Mouse (Mus musculus) adrenal gland, postnatal 25 days (tissue): ENCODE results near the gene Fcrl6. TPM values are rescaled to one million over a fixed set of nuclear protein-coding genes. Genes with fewer than 3 reads are reported as not detected.
A peak's percentile ranks its signal among the peaks of the same experiment; 100 is the strongest.

Experiments used
- DNase-seq: peaks from one replicate; pipeline ENCODE4 v3.0.0; 2021; ENCODE audit warnings: mixed read lengths
- long read RNA-seq: library from polyadenylated mRNA; stranded (forward); transcript quantifications from one replicate; pipeline ENCODE4 v2.0.0, GENCODE M21; 2021
- total RNA-seq: library from RNA; stranded (reverse); gene quantifications from 2 replicates; pipeline ENCODE4 v1.2.3, GENCODE M21; 2021

Gene Fcrl6
- total RNA-seq, result not detected in 2 replicates
- long read RNA-seq, result 0 reads

DNA sequence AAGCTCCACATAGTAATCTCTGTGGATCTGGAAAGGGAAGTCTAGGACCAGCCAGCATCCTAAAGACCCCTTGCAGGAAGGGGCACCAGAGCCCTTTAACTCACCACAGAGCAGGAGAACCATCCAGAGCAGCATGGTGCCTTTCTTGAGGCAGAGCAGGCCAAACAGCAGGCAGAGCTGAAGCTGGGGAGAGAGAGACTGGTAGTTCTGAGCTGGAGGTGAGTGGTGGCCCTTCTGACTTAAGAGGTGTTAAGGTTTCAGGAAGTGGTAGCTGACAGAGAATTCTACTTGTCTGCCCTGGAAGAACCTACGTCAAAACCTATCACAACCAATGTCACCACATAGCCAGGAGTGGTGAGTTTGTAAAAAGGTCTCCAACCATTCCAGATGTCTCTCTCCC is at the start of gene Fcrl6:
TSS of gene Fcrl6 (minus strand) at position 226 of the 400 bp plus-strand sequence.
- DNase-seq, result no peak

DNA sequence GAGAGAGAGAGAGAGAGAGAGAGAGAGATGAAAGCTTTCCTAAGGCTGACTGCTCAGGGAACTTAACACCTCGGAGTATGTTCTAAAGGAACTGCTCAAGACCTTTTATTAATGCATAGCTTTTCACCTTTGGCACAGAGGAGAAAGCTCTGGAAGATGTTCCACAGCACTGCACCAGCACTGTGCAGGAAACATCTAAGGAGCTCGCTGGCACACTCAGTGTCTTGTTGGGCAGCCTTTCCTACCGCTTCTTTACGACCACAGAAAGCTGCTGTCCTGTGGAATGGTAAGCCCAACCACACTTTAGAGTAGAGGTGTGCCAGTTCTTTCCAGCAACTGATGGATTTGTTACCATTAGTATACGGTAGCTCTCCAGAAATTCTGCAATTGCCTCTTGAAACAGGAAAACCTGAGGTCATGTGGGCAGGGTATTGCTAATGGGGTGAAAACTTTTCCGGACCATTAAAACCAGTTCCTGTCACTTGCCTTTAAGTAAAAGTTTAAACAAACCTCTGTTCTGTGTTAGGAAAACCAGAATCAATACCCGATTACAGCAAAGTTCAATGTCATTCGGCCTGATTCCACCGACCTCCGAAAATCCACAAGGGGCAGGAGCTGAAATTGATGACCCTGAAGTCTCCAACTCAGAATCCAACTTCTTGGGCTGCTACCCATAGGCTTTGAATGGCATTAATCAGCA is 49.1 kb upstream of the Fcrl6 start:
- DNase-seq, result no peak

DNA sequence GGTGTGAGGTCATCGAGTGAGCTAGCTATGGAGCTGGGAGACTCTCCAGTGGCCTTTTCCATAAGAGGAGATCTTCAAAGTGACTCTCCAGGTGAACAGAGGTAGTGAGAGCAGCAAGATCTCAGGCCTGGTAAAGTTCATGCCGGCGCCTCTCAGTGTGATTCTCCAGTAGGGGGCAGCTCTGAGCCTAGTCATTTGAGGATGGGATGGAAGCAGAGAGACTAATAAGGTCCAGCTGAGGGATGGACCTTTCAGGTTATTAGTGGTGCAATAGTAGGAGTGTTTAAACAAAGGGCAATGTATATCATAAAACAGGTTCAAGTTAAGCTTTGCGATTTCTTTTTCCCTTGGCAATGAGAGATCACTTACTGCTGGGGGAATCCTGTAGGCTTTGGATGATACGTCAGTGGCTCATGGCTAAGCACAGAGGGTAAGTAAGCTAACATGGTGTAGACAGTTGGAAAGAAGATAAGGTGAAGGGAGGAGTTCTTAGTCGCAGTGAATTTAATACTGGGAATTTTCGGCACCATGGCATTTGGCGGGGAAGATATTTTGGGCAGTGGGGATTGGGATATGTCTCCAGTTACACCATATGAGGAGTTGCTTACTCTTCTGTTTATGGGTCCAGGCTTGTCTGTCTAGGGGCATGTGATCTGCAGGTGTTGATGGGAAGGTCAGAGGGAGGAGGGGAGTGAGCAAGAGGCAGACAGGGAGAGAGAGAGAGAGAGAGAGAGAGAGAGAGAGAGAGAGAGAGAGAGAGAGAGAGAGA is 48.4 kb upstream of the Fcrl6 start:
- peak; percentile 61 for DNase-seq

- no peak for DNase-seq
Measured at GRCm38 (mm10) chr1:172649396-172649795, 47.0 kb upstream of the Fcrl6 start.

DNA sequence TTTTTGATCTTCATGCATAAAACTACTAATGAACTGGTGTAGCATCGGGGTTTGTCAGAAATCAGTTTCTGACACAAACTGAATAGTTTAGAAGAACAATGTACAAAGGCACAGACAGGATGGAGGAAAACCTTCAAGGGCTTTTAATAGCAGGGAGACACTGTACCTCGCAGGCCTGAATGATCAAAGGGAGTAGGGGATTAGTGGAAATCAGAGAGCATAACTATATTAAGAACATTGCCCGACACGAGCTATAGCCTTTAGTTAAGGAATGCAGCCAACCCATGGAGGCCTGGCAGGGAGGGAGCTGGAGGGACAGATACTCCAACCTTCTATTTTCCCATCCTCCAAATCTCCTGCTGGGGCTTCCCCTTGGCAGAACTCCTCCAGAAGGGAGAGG is 44.9 kb upstream of the Fcrl6 start:
- no peak for DNase-seq

DNA sequence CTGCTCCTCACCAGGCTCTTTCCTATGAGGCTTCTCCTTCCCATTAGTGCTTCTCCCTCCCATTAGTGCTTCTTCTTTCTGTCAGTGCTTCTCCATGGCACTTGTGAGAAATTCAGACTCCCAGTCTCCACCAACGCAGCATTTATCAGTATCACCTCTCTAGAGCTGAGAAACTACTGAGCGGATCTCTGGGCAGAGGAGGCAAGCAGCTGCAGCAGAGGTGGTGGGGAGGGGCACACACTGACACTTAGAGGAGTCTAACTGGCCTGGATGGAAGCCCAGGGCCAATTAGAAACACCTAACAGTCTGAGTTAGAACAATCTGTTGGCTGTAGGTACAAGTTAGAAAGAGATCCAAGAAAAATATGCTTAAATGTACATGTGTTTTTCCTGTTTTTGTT is 36.4 kb upstream of the Fcrl6 start:
- no peak for DNase-seq

DNA sequence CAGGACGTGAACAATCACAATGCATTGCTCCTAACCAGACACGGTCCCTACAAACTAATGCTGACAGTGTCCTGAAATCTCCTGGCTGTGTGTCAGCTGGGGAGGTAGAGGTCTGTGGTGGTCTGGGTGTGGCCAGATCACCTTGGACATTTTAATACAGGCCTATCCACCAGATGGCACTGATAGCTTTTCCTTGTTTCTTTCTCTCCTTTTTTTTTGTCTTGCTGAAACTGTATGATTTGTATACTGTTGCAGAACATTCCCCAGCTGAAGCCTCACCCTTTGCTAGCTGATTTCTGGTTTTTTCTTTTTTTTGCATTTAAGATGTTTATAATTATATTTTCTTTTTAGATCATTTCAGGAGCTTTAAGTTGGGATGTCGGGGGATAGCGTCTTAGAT is 35.5 kb upstream of the Fcrl6 start:
- DNase-seq, result no peak

GRCm38 (mm10) chr1:172636266-172636665 is 33.9 kb upstream of the Fcrl6 start:
- DNase-seq, result no peak

GRCm38 (mm10) chr1:172635258-172635657 is 32.9 kb upstream of the Fcrl6 start:
- no peak for DNase-seq

GRCm38 (mm10) chr1:172634136-172634535 is 31.8 kb upstream of the Fcrl6 start:
- DNase-seq, result no peak

DNA sequence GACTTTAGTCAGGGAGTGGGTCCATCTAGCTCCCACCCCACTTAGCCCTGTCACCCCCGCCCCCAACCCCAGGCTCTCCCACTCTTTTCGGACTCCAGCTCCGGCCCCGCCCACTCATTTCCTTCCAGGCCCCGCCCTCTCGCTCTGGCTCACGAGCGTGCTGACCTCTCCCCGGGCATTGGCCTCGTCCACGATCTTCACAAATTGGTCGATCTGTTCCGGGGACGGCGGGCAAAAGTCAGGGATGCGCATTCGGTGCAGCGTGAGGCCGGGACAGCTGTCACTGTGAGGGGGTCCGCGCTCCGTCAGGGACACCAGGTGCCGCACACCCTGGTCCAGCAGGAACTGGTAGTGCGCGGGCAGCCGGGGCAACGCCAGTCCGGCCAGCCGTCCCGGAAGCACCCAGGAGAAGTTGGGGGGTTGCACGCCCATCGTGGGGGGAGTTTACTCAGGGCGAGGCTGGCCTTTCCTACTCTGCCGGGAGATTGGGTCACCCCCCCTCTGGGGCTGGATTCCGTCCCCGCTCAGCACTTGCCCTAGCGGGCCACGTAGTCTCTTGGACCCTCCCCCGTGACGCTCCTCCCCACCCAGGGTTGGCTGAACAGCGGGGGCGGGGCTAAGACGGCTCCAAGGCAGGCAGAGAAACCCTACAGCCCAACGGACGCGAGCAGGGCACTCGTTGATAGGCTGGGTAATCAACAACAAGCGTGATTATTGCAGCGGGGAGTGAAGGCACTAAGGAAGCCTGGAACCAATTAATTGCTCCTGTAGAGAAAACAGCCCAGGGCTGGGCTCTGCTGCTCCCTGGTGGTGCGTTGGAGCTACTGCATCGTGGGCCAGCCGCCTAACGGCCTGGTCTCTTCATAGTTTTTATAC is 30.3 kb upstream of the Fcrl6 start, which contains the start of gene Dusp23:
TSS of gene Dusp23 (minus strand) at position 512 of the 876 bp plus-strand sequence.
- peak; percentile 96 for DNase-seq

DNA sequence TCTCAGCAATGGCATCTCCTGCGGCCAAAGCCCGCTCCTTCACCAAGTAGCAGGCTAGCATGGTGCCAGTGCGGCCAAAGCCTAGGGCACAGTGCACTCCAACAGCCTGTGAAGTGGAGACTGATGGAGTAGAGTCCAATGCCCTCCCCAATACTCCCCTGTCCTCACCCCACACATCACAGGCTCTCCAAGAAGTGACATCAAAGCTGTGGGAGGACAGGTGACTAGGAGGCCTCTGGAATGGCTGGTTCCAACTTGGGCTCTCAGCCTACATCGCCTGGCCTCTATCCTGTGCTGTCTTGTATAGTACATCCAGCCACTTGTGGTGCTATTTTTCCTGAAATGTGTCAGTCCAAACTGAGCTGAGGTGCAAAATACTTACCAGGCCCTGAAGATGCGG is 29.4 kb upstream of the Fcrl6 start:
- DNase-seq, result no peak

DNA sequence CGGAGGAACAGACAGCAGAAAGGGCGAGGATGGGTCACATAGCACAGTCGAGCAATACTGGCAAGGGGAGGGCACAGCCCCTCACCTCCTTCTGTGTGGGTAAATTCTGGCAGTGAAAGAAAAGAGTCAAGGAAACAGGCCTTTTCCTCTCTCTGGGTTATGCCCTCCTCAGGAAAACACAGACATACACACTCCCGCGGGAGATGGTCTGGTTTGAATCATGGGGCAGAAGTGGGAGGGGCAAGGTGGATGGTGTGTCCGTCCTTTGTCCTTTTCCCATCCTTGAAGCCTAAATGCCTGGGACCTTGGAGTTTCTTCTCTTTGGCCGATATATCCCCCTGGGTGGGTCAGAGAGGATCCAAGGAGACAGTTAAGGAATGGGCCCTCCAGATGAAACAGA is 27.5 kb upstream of the Fcrl6 start:
- no peak for DNase-seq

DNA sequence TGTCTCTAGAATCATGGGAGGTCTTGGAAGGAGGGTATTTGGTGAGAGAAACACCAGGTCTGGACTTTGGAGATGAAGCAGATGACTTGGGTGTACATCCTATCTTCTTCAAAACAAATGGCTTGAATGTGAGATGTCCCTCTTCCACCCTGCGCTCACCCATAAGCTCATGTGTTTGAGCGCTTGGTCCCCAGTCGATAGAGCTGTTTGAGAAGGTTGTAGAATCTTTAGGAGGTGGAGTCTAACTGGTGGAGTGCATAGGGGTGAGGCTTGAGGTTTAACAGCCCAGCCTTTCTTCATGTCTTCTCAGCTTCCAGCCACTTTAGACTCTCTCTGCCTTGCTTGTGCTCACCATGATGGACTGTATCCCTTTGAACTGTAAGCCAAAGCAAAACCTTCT is 24.0 kb upstream of the Fcrl6 start:
- no peak for DNase-seq

- DNase-seq, result no peak
Measured at GRCm38 (mm10) chr1:172624081-172624480, 21.7 kb upstream of the Fcrl6 start.

DNA sequence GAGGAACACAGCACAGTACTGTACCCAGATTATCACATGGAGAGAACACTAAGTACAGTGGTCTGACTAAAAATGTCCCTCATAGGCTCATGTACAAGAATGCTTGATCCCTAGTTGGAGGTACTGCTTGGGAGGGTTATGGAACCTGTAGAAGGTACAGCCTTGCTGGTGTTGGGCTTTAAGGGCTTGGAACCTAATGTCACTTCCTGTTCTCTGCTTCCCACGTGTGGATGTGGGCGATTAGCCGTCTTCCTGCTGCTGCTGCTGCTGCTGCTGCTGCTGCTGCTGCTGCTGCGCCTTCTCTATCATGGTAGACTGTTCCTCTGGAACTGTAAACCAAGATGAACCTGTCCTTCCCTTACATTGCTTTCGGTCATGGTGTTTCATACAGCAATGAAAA is 21.2 kb upstream of the Fcrl6 start:
- no peak for DNase-seq

GRCm38 (mm10) chr1:172619235-172619634 is 16.9 kb upstream of the Fcrl6 start:
- peak; percentile 82 for DNase-seq

DNA sequence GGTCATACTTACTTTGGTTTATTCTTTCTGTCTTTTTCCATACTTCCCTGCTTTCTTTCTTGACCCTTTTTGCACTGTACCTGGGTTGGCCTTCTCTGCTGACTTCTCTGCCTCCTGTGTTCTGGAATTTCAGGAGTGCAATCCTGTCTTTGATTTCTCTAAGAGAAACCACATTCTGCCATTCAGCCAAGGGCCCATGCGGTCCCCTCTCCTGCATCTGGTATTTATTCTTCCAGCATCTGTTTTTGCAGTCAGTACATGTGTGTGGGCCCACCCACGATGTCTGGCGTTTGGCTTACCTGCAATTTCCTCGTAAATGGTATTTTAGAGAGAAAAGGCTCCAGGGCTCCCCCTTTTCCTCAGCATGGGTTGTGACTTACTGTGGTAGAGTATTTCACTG is 15.8 kb upstream of the Fcrl6 start:
- DNase-seq, result no peak

GRCm38 (mm10) chr1:172617365-172618076 is 15.2 kb upstream of the Fcrl6 start:
- DNase-seq, result no peak

GRCm38 (mm10) chr1:172616537-172617300 is 14.4 kb upstream of the Fcrl6 start:
- no peak for DNase-seq

DNA sequence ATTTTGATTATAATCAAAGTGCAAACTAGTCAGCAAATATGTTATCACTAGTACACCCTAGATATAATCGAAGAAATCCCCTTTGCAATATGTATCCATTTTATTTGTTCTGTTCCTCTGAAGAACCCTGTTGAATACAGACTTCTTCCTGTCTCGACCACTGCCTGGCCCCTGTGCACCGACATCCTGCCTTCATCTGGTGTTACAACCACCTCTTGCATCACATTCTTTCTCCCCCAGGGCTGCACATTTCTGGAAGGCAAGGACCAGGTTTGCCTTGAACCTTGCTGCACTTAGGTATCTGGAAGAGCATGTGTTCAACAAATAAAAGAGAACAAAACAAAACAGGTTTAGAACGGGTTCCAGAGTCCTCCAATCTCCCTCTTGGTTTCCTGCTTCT is 13.1 kb upstream of the Fcrl6 start:
- no peak for DNase-seq
